In genomic region chr7:30413596-30413995, GRCm38 (mm10) we compare ENCODE assay signal across 8 mouse cellular contexts. TPM values are rescaled to one million over a fixed set of nuclear protein-coding genes. Genes with fewer than 3 reads are reported as not detected.
DNase-seq lines count a peak whose midpoint lies in the region; ATAC-seq and TF ChIP-seq lines count a peak whose summit lies in the region.

Gene Tyrobp, plus strand, starts transcription at chr7:30413760.

- ATAC-seq in heart, embryonic 13.5 days (ENCODE audit: extremely low read depth, insufficient number of reproducible peaks, low FRiP score, low TSS enrichment): no peak
- peak; percentile 66 for ATAC-seq in megakaryocyte progenitor cell, adult 5-6 weeks (replicated peaks; ENCODE audit: poor library complexity)

- H3K4me1 ChIP-seq in heart, embryonic 13.5 days: no peaks in the 10 kb centered on the region

- no peaks in the 10 kb centered on the region for H3K9me3 ChIP-seq in heart, embryonic 13.5 days

- TF ChIP-seq CTCF in gastrocnemius, adult 2 months (IDR thresholded peaks at IDR 0.05): no peak

- H3K36me3 ChIP-seq in heart, embryonic 13.5 days: no peaks in the 10 kb centered on the region

- H3K27me3 ChIP-seq in heart, embryonic 13.5 days (replicated peaks): peaks cover 8% of the 10 kb centered on the region; the same call in 1 of the 2 replicates

- H3K9ac ChIP-seq in heart, embryonic 13.5 days: no peak within 1 kb of the TSS

- H3K27ac ChIP-seq in gastrocnemius, adult 2 months: peak within 1 kb of the TSS; percentile 51
- no peak within 1 kb of the TSS for H3K27ac ChIP-seq in heart, embryonic 13.5 days (replicated peaks)

- peak within 1 kb of the TSS; percentile 49 for H3K4me3 ChIP-seq in gastrocnemius, adult 2 months
- no peak within 1 kb of the TSS for H3K4me3 ChIP-seq in heart, embryonic 13.5 days

- intact Hi-C loops in gastrocnemius, adult 2 months (cut with DNase I): no loop called here

- DNase-seq in gastrocnemius, adult 2 months: no peak
- DNase-seq in gastrocnemius, adult 8-10 months (ENCODE audit: low spot score in 2 of 2): no peak
- DNase-seq in adrenal gland, adult 8-10 months: no peak
- DNase-seq in layer of hippocampus, postnatal 36 days: no peak
- DNase-seq in cerebellum, adult 8-10 months: no peak
- DNase-seq in kidney, postnatal 10 days: no peak

- no peak within 1 kb of the TSS for H3K4me2 ChIP-seq in heart, embryonic 13.5 days

- 47% methylated on average over 5 of the region's 5 CpGs for WGBS in heart, embryonic 13.5 days

RNA-seq across cellular contexts. Expression of gene Tyrobp, which starts in this region (rescaled TPM):
- 1 to 10 TPM; 2.6 to 5.7 TPM for total RNA-seq in gastrocnemius, adult 2 months (2021)
- 1 to 10 TPM in 2 of 4 experiments, under 1 TPM in 2; 0.82 to 5.5 (median 2.1) TPM for total RNA-seq in gastrocnemius, adult 8-10 months (2022)
- total RNA-seq in adrenal gland, adult 8-10 months (2022): 10 to 100 TPM; 31.8 to 65.8 (median 51.1) TPM
- 27.8 and 28.7 TPM in 2 replicates for polyA plus RNA-seq in heart, embryonic 13.5 days (2015; fragmentation: Nextera tagmentation; extraction: Ambion mirVana)
- 10 to 100 TPM; 27.4 to 30.2 TPM for total RNA-seq in layer of hippocampus, postnatal 36 days (2021)
- total RNA-seq in megakaryocyte progenitor cell, adult 5-6 weeks (2015): 406 and 473 TPM in 2 replicates
- total RNA-seq in megakaryocyte progenitor cell, adult 5-6 weeks (2017): 229 and 322 TPM in 2 replicates
